ENCODE assay signal across 13 mouse cellular contexts in the genomic region with DNA sequence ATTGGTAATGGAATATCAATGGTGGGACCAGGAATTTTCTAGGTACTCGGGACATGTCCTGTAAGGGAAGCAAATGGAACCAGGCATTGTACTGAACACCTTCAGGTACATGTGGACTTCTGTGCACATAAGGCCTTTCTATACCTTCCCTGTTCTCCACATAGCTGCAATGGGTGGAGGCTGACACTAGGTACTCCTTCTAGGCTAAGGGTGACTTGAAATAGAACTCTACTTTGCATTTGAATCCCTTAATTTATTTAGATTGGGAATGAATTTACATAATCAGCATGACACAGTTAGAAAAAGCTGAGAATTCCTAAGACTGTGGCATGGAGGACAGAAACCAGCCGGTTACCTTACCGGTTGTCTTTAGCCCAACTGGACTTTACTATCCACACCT.
"Had no signal": no experiment of that assay in that cellular context is flagged by ENCODE, and none has a peak within 500 bp of the region (broad histone marks: within the 10 kb centered on the region; RNA-seq: fewer than 3 reads in every experiment).

No protein-coding gene starts in this region.

- DNase-seq: lung, adult 18-20 months; lung, embryonic 14.5 days; lung, postnatal 10 days; lung, postnatal 4 days; midbrain, embryonic 14.5 days; retina, postnatal 1 day; right cerebral cortex, adult 18-20 months; right cerebral cortex, postnatal 25 days; right cerebral cortex, postnatal 4 days; spleen, adult 18-20 months; thymus, adult 18-20 months; thymus, postnatal 25 days; thymus, postnatal 4 days had no signal
